Mouse (Mus musculus) ES-E14 (cell line): ENCODE data around the gene Arap1. TPM values are rescaled to one million over a fixed set of nuclear protein-coding genes. Genes with fewer than 3 reads are reported as not detected.

Source experiments
- DNase-seq: peaks from one replicate; pipeline ENCODE4 v3.0.0-alpha.2; 2013; ENCODE audit warnings: low read depth, low spot score
- H3K27ac ChIP-seq: 2 replicates; pipeline ENCODE4 v1.5.1; 2012; ENCODE audit warnings: low read depth, mild to moderate bottlenecking, low read length, moderate library complexity, mixed read lengths; ENCODE audit not compliant: poor library complexity, insufficient read depth, severe bottlenecking
- H3K36me3 ChIP-seq: 2 replicates; pipeline ENCODE4 v1.6.1; 2012; ENCODE audit warnings: mild to moderate bottlenecking, low read length, moderate library complexity, mixed read lengths; ENCODE audit not compliant: control insufficient read depth, poor library complexity, insufficient read depth, severe bottlenecking
- H3K4me1 ChIP-seq, 2 experiments: fragments of 150-350 bp in 1 of 2; sonication (generic) in 1 of 2; 2 replicates each; pipeline ENCODE4 v1.6.1; 2012; ENCODE audit warnings: low read length in 2 of 2, mild to moderate bottlenecking in 1 of 2, mixed read lengths in 1 of 2; ENCODE audit not compliant: control insufficient read depth in 2 of 2, insufficient read depth in 2 of 2, poor library complexity in 1 of 2
- H3K4me3 ChIP-seq, 2 experiments: fragments of 150-350 bp in 1 of 2; sonication (generic) in 1 of 2; 2 replicates each; pipeline ENCODE4 v1.5.1; 2012; ENCODE audit warnings: low read length in 2 of 2, low read depth in 1 of 2, mild to moderate bottlenecking in 1 of 2, mixed read lengths in 1 of 2; ENCODE audit not compliant: insufficient read depth in 1 of 2, poor library complexity in 1 of 2, severe bottlenecking in 1 of 2
- H3K9ac ChIP-seq: 2 replicates; pipeline ENCODE4 v1.6.1; 2012; ENCODE audit warnings: low read depth, mild to moderate bottlenecking, low read length, mixed read lengths; ENCODE audit not compliant: poor library complexity, insufficient read depth, severe bottlenecking
- H3K9me3 ChIP-seq: fragments of 150-350 bp; sonication (generic); 2 replicates; pipeline ENCODE4 v1.6.1; 2012; ENCODE audit warnings: low read depth, mild to moderate bottlenecking, low read length; ENCODE audit not compliant: control insufficient read depth, insufficient read depth
- CHD2 ChIP-seq: IDR thresholded peaks from 2 replicates; pipeline ENCODE4 v1.6.1; 2014; ENCODE audit warnings: mild to moderate bottlenecking, low read depth, low read length, inconsistent platforms
- HCFC1 ChIP-seq: IDR thresholded peaks from 2 replicates; pipeline ENCODE4 v1.6.1; 2012; ENCODE audit warnings: low read length, inconsistent platforms, borderline replicate concordance; ENCODE audit not compliant: insufficient read depth
- MAFK ChIP-seq: IDR thresholded peaks from 2 replicates; pipeline ENCODE4 v1.6.1; 2014; ENCODE audit warnings: mild to moderate bottlenecking, low read depth, low read length, inconsistent platforms; ENCODE audit not compliant: insufficient read depth
- ZC3H11A ChIP-seq: IDR thresholded peaks from 2 replicates; pipeline ENCODE4 v1.6.1; 2012; ENCODE audit warnings: low read depth, mild to moderate bottlenecking, inconsistent platforms, low read length, borderline replicate concordance
- ZNF384 ChIP-seq: IDR thresholded peaks from 2 replicates; pipeline ENCODE4 v1.6.1; 2012; ENCODE audit warnings: low read depth, low read length, inconsistent platforms
- in situ Hi-C, 2 experiments: fragments of 600-800 bp; cut with MboI; formaldehyde crosslinking; loops; one replicate each; pipeline ENCODE4 v1.15.1; 2025; ENCODE audit warnings: low sequenced_read_pairs in 2 of 2, inconsistent platforms in 1 of 2; ENCODE audit not compliant: unreplicated experiment in 2 of 2
- total RNA-seq: library from RNA; depleted of rRNA; stranded (reverse); fragments of 300-350 nt; gene quantifications from 2 replicates; pipeline ENCODE4 v1.2.3, GENCODE M21; 2012

Arap1 gene
- total RNA-seq, 1 experiment, result 32.2 TPM

DNA sequence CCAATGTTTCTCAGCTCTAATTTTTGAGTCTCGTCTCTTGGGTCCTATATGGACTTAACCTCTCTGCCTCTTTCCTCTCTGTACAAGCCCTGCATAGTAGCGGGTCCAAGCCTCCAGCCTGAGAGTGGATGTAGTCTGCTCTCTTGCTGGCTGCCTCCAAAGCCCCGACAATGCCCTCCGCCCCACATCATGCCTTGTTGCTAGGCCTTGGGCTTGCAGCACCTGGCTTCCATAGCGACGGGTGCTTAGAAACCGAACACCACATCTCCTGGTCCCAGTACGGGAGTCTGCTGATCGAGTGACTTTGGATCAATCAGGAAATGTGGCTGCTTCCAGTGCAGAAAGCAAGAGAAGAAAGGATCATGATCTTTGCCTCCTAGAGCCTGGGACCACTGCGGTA, 95.2 kb downstream of the Arap1 start:
- Histone ChIP-seq H3K4me3 (no peak overlapping the region), H3K36me3 (no peaks in the 10 kb centered on the region), H3K4me1 (no peaks in the 10 kb centered on the region), H3K9me3 (no peaks in the 10 kb centered on the region), H3K9ac (no peak overlapping the region), H3K27ac (no peak overlapping the region)
- TF ChIP-seq HCFC1 (no peak), ZNF384 (no peak), ZC3H11A (no peak), CHD2 (no peak), MAFK (no peak)
- no peak for DNase-seq
- in situ Hi-C loops, result no loop called here

DNA sequence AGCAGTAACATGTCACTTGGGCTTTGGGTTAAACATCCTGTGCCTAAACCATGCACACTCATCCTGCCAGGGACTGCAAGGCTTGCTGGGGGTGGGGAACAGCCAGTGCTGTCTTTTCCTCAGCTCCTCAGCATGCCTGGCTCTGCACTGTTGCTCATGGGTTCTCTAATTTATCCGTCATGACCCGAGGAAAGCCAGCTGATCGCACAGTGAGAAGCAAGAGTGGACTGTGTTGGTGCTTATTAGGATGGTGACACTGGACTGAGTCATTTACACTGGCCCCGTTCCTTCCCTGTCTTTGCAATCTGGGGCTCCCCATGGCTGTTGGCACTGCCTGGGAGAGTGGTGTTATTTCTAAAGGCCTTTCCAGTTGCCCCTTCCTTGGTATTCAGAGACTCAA, 96.3 kb downstream of the Arap1 start:
- no peak for TF ChIP-seq ZNF384
- TF ChIP-seq MAFK, result no peak
- TF ChIP-seq ZC3H11A, result no peak
- no peaks in the 10 kb centered on the region for H3K9me3 ChIP-seq
- in situ Hi-C loops, result no loop called here
- no peak overlapping the region for H3K9ac ChIP-seq
- no peaks in the 10 kb centered on the region for H3K36me3 ChIP-seq
- DNase-seq, result no peak
- no peak overlapping the region for H3K27ac ChIP-seq
- H3K4me1 ChIP-seq, result no peaks in the 10 kb centered on the region
- no peak overlapping the region for H3K4me3 ChIP-seq

DNA sequence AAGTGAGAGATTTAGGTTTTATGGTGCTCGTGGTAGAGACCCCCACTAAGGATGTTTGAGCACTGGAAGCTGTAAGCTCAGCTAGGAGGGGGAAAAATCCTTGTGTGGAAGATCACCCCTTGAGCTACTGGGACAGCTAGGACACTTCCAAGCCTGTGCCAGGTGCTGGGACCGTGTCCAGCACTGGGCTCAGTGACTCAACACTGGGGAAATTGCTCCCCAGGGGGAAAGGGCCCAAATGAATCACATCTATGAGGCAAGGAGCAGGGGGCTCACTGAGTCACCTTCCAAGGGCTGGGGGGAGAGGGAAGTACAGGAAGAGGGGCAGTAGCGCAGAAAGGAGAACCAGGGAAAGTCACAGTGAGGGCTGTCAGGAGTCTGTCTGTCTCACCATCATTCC, 102.0 kb downstream of the Arap1 start:
- no peak for DNase-seq
- H3K4me1 ChIP-seq, result no peaks in the 10 kb centered on the region
- no peak overlapping the region for H3K27ac ChIP-seq
- TF ChIP-seq MAFK (no peak), ZNF384 (no peak), CHD2 (no peak)
- no peak overlapping the region for H3K9ac ChIP-seq
- in situ Hi-C loops, result loop anchor here in 1 of 2 experiments (5.0 kb wide), 1 partner anchor 52 kb away; no protein-coding TSS in a partner anchor
- H3K36me3 ChIP-seq, result no peaks in the 10 kb centered on the region
- no peaks in the 10 kb centered on the region for H3K9me3 ChIP-seq
- H3K4me3 ChIP-seq, result no peak overlapping the region

- peak overlapping the region; percentile 88 to 90 for H3K4me3 ChIP-seq
- H3K27ac ChIP-seq, result no peak overlapping the region
- TF ChIP-seq CHD2 (no peak), ZC3H11A (peak; percentile 84)
- DNase-seq, result peak; percentile 75
- H3K4me1 ChIP-seq, result no peaks in the 10 kb centered on the region
- no peaks in the 10 kb centered on the region for H3K9me3 ChIP-seq
- H3K9ac ChIP-seq, result peak overlapping the region; percentile 70
- no peaks in the 10 kb centered on the region for H3K36me3 ChIP-seq
- in situ Hi-C loops, result no loop called here
Observed at GRCm38 (mm10) chr7:101450422-101451401, 102.8 kb downstream of the Arap1 start.

DNA sequence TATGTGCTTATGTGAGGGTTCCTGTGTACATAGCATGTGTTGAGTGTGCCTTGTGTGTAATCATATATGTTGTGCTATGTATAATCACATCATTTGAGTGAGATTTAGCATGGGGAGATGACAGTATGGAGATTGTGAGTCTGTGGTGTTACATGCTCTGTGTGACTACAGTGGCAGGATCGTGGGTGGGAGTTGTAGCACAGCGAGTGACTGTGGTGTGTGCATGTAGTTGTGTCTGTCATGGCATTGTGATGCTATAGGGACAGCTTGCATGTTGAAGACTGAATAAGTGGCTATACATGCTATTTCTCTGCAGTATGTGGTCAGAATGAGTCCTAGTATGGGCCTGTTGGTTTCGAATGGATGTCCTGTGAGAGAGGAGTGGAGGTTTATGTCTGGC, 104.8 kb downstream of the Arap1 start:
- TF ChIP-seq HCFC1 (no peak), MAFK (no peak), ZNF384 (no peak), ZC3H11A (no peak), CHD2 (no peak)
- H3K4me3 ChIP-seq, result no peak overlapping the region
- H3K36me3 ChIP-seq, result no peaks in the 10 kb centered on the region
- no peaks in the 10 kb centered on the region for H3K9me3 ChIP-seq
- no peak overlapping the region for H3K27ac ChIP-seq
- in situ Hi-C loops, result no loop called here
- DNase-seq, result no peak
- H3K9ac ChIP-seq, result no peak overlapping the region
- peaks cover 2 to 9% of the 10 kb centered on the region in 2 experiments; a peak in 2 of 4 replicates for H3K4me1 ChIP-seq
